Mouse (Mus musculus): ENCODE data around the gene Tlk2. TPM values are rescaled to one million over a fixed set of nuclear protein-coding genes. Genes with fewer than 3 reads are reported as not detected.

Tlk2 gene
- polyA plus RNA-seq, 1 experiment from 2014 or later = 7.3 TPM

GRCm38 (mm10) chr11:105315296-105315695, 136.7 kb downstream of the Tlk2 start:
- 72% methylated on average over 8 of the region's 8 CpGs for WGBS (ENCODE audit: insufficient replicate concordance)
- no peaks in the 10 kb centered on the region for H3K9me3 ChIP-seq (replicated peaks)
- H3K4me3 ChIP-seq (replicated peaks) = no peak overlapping the region
- H3K4me1 ChIP-seq (replicated peaks) = 0 out of 2 replicates have a peak, but pooled peaks cover 2% of the 10 kb centered on the region
- H3K9ac ChIP-seq = no peak overlapping the region
- no peaks in the 10 kb centered on the region for H3K36me3 ChIP-seq (replicated peaks)
- no peak overlapping the region for H3K4me2 ChIP-seq
- H3K27me3 ChIP-seq = no peaks in the 10 kb centered on the region
- no peak for ATAC-seq (ENCODE audit: insufficient read depth)
- H3K27ac ChIP-seq (replicated peaks) = no peak overlapping the region

- WGBS (ENCODE audit: insufficient replicate concordance) = 70% methylated on average over 4 of the region's 4 CpGs
- Histone ChIP-seq H3K27me3 (no peaks in the 10 kb centered on the region), H3K9me3 (replicated peaks) (no peaks in the 10 kb centered on the region), H3K36me3 (replicated peaks) (no peaks in the 10 kb centered on the region), H3K4me1 (replicated peaks) (0 out of 2 replicates have a peak, but pooled peaks cover 2% of the 10 kb centered on the region), H3K9ac (no peak overlapping the region), H3K4me3 (replicated peaks) (no peak overlapping the region), H3K27ac (replicated peaks) (no peak overlapping the region), H3K4me2 (no peak overlapping the region)
- ATAC-seq (ENCODE audit: insufficient read depth) = no peak
Observed at GRCm38 (mm10) chr11:105316121-105316520, 137.5 kb downstream of the Tlk2 start.

- Histone ChIP-seq H3K27me3 (no peaks in the 10 kb centered on the region), H3K27ac (replicated peaks) (no peak overlapping the region), H3K9ac (no peak overlapping the region), H3K4me2 (no peak overlapping the region), H3K4me3 (replicated peaks) (no peak overlapping the region), H3K36me3 (replicated peaks) (no peaks in the 10 kb centered on the region), H3K9me3 (replicated peaks) (no peaks in the 10 kb centered on the region), H3K4me1 (replicated peaks) (no peaks in the 10 kb centered on the region)
- ATAC-seq (ENCODE audit: insufficient read depth) = no peak
- 67% methylated on average over 6 of the region's 6 CpGs for WGBS (ENCODE audit: insufficient replicate concordance)
Observed at GRCm38 (mm10) chr11:105317769-105318168, 139.2 kb downstream of the Tlk2 start.

GRCm38 (mm10) chr11:105321090-105321489, 142.5 kb downstream of the Tlk2 start:
- no peaks in the 10 kb centered on the region for H3K4me1 ChIP-seq (replicated peaks)

GRCm38 (mm10) chr11:105323530-105323929, 144.9 kb downstream of the Tlk2 start:
- H3K36me3 ChIP-seq (replicated peaks) = no peaks in the 10 kb centered on the region
- H3K4me1 ChIP-seq (replicated peaks) = no peaks in the 10 kb centered on the region
- no peak overlapping the region for H3K9ac ChIP-seq
- no peaks in the 10 kb centered on the region for H3K27me3 ChIP-seq
- no peaks in the 10 kb centered on the region for H3K9me3 ChIP-seq (replicated peaks)
- ATAC-seq (ENCODE audit: insufficient read depth) = no peak
- H3K4me3 ChIP-seq (replicated peaks) = no peak overlapping the region
- H3K4me2 ChIP-seq = no peak overlapping the region
- no peak overlapping the region for H3K27ac ChIP-seq (replicated peaks)
- 74% methylated on average over 5 of the region's 5 CpGs for WGBS (ENCODE audit: insufficient replicate concordance)

More at GRCm38 (mm10) chr11:105321090-105321489, 142.5 kb downstream of the Tlk2 start:
- WGBS (ENCODE audit: insufficient replicate concordance) = 24% methylated on average over 2 of the region's 2 CpGs
- no peak for ATAC-seq (ENCODE audit: insufficient read depth)
- Histone ChIP-seq H3K27me3 (no peaks in the 10 kb centered on the region), H3K9me3 (replicated peaks) (no peaks in the 10 kb centered on the region), H3K4me2 (no peak overlapping the region), H3K9ac (no peak overlapping the region), H3K36me3 (replicated peaks) (no peaks in the 10 kb centered on the region), H3K4me3 (replicated peaks) (no peak overlapping the region), H3K27ac (replicated peaks) (no peak overlapping the region)

GRCm38 (mm10) chr11:105327101-105327500, 148.5 kb downstream of the Tlk2 start:
- Histone ChIP-seq H3K27me3 (no peaks in the 10 kb centered on the region), H3K36me3 (replicated peaks) (no peaks in the 10 kb centered on the region), H3K4me1 (replicated peaks) (no peaks in the 10 kb centered on the region), H3K4me2 (no peak overlapping the region), H3K9ac (no peak overlapping the region), H3K27ac (replicated peaks) (no peak overlapping the region), H3K4me3 (replicated peaks) (no peak overlapping the region), H3K9me3 (replicated peaks) (no peaks in the 10 kb centered on the region)
- no peak for ATAC-seq (ENCODE audit: insufficient read depth)
- WGBS (ENCODE audit: insufficient replicate concordance) = 76% methylated on average over 3 of the region's 3 CpGs

- no peak overlapping the region for H3K4me2 ChIP-seq
- 72% methylated on average over 9 of the region's 9 CpGs for WGBS (ENCODE audit: insufficient replicate concordance)
- H3K4me3 ChIP-seq (replicated peaks) = no peak overlapping the region
- no peaks in the 10 kb centered on the region for H3K9me3 ChIP-seq (replicated peaks)
- H3K36me3 ChIP-seq (replicated peaks) = no peaks in the 10 kb centered on the region
- no peak overlapping the region for H3K27ac ChIP-seq (replicated peaks)
- H3K4me1 ChIP-seq (replicated peaks) = no peaks in the 10 kb centered on the region
- H3K27me3 ChIP-seq = no peaks in the 10 kb centered on the region
- no peak overlapping the region for H3K9ac ChIP-seq
- no peak for ATAC-seq (ENCODE audit: insufficient read depth)
Observed at GRCm38 (mm10) chr11:105329962-105330361, 151.4 kb downstream of the Tlk2 start.

GRCm38 (mm10) chr11:105331129-105331528, 152.5 kb downstream of the Tlk2 start:
- Histone ChIP-seq H3K27me3 (no peaks in the 10 kb centered on the region), H3K4me3 (replicated peaks) (no peak overlapping the region), H3K4me1 (replicated peaks) (no peaks in the 10 kb centered on the region), H3K9ac (no peak overlapping the region), H3K4me2 (no peak overlapping the region), H3K27ac (replicated peaks) (no peak overlapping the region), H3K9me3 (replicated peaks) (no peaks in the 10 kb centered on the region), H3K36me3 (replicated peaks) (no peaks in the 10 kb centered on the region)
- 55% methylated on average over 3 of the region's 3 CpGs for WGBS (ENCODE audit: insufficient replicate concordance)
- no peak for ATAC-seq (ENCODE audit: insufficient read depth)

- H3K36me3 ChIP-seq (replicated peaks) = no peaks in the 10 kb centered on the region
- 44% methylated on average over 10 of the region's 10 CpGs for WGBS (ENCODE audit: insufficient replicate concordance)
- no peak overlapping the region for H3K27ac ChIP-seq (replicated peaks)
- H3K4me2 ChIP-seq = no peak overlapping the region
- no peaks in the 10 kb centered on the region for H3K9me3 ChIP-seq (replicated peaks)
- ATAC-seq (ENCODE audit: insufficient read depth) = no peak
- H3K4me1 ChIP-seq (replicated peaks) = no peaks in the 10 kb centered on the region
- no peak overlapping the region for H3K9ac ChIP-seq
- no peak overlapping the region for H3K4me3 ChIP-seq (replicated peaks)
- H3K27me3 ChIP-seq = no peaks in the 10 kb centered on the region
Observed at GRCm38 (mm10) chr11:105331732-105332131, 153.1 kb downstream of the Tlk2 start.

- WGBS (ENCODE audit: insufficient replicate concordance) = 52% methylated on average over 8 of the region's 8 CpGs
- ATAC-seq (ENCODE audit: insufficient read depth) = no peak
- H3K36me3 ChIP-seq (replicated peaks) = no peaks in the 10 kb centered on the region
Observed at GRCm38 (mm10) chr11:105332468-105332867, 153.9 kb downstream of the Tlk2 start.

More at GRCm38 (mm10) chr11:105332468-105332867, 153.9 kb downstream of the Tlk2 start:
- Histone ChIP-seq H3K27me3 (no peaks in the 10 kb centered on the region), H3K9me3 (replicated peaks) (no peaks in the 10 kb centered on the region), H3K4me1 (replicated peaks) (no peaks in the 10 kb centered on the region), H3K9ac (no peak overlapping the region), H3K4me3 (replicated peaks) (no peak overlapping the region), H3K27ac (replicated peaks) (no peak overlapping the region), H3K4me2 (no peak overlapping the region)

Measured in liver, embryonic 15.5 days (tissue).